Mouse (Mus musculus): ENCODE results near the gene Fth1. TPM values are rescaled to one million over a fixed set of nuclear protein-coding genes. Genes with fewer than 3 reads are reported as not detected.

Fth1 gene
- total RNA-seq (2015; ENCODE audit: low replicate concordance) (939 and 1,145 TPM in 2 replicates), total RNA-seq (2017; ENCODE audit: low replicate concordance) (1,067 and 1,257 TPM in 2 replicates)

GRCm38 (mm10) chr19:9980258-9980657 is at the start of gene Fth1:
Gene Fth1, plus strand, starts transcription at chr19:9980598.
- ATAC-seq (replicated peaks; ENCODE audit: low FRiP score, poor library complexity, severe bottlenecking) = no peak

GRCm38 (mm10) chr19:9931167-9931607 is 49.2 kb upstream of the Fth1 start:
- peak; percentile 51 for ATAC-seq (replicated peaks; ENCODE audit: low FRiP score, poor library complexity, severe bottlenecking)

DNA sequence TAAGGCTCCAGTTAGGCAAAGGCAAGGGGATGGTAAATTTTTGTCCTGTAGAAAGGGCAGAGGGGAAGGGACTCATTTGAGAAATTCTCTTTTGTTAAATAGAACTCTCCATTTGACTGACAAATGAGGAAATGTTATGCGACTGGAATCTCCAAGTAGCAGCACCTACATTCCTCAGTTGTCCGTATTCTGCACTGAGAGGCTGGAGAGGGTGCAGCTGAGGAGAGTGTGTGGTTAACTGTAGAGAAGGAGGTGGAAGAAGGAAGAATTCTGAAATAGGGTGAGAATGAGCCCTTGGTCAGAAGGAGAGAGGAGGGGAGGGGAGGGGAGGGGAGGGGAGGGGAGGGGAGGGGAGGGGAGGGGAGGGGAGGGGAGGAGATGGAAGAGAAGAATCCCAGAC is 46.5 kb upstream of the Fth1 start:
- ATAC-seq (replicated peaks; ENCODE audit: low FRiP score, poor library complexity, severe bottlenecking) = no peak

DNA sequence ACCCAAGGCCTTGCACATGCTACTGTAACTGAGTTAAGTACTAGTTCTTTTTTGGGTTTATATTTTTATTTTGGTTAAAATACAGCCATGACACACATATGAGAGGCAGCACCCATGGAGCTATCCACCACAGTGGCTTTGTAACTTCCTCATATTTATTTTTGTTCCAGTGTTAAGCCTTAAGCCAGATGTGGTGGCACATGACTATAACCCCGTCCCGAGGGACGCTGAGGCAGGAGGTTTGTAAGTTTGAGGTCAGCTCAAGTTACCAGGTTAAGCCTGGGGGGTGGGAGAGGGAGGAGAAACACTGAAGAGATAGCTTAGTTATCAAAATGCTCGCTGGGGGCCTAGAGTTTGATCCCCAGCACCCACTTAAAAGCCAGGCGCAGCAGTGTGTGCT is 43.8 kb upstream of the Fth1 start:
- no peak for ATAC-seq (replicated peaks; ENCODE audit: low FRiP score, poor library complexity, severe bottlenecking)

DNA sequence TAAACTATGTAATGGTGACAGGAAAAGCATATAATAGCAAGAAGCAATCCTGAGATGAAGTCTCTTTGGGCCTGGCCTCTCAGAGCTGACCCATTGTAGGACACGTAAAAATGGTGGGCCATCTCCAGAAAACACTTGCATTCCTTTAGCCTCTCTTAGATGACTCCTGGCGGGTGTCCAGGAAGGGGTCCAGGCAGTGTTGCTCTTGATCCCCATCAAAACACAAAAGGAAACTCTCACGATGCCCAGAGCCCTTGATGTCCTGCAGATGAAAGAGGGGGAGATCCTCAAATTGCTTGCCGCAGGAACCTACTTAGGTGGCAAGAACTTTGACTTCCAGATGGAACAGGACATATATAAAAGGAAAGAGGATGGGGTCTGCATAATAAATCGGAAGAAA is 43.0 kb upstream of the Fth1 start:
- no peak for ATAC-seq (replicated peaks; ENCODE audit: low FRiP score, poor library complexity, severe bottlenecking)

GRCm38 (mm10) chr19:9938156-9938823 is 42.1 kb upstream of the Fth1 start:
- no peak for ATAC-seq (replicated peaks; ENCODE audit: low FRiP score, poor library complexity, severe bottlenecking)

DNA sequence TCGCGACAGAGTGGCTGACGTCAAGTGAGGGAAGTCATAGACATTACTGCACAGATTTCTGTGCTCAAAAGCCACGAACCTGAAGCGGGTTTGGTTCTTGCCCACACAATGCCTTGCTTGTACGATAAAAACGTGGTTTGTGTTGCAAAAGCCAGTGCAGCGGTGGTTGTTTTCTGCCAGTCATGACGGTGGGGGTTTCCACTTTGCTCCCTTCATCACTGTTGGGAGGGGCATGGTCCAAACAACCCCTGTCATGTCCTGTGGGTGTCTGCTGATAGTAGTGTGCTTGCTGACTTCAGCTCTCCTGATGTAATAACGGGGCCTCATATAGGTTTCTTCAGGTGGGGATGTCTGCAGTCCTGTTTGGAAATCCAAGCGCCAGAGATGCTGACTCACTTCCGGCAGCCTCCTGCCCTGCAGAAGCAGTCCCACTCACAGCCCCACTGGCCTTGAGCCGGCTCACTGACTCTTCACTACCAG is 41.5 kb upstream of the Fth1 start:
- ATAC-seq (replicated peaks; ENCODE audit: low FRiP score, poor library complexity, severe bottlenecking) = peak; percentile 78

GRCm38 (mm10) chr19:9939841-9940240 is 40.6 kb upstream of the Fth1 start:
- ATAC-seq (replicated peaks; ENCODE audit: low FRiP score, poor library complexity, severe bottlenecking) = no peak

DNA sequence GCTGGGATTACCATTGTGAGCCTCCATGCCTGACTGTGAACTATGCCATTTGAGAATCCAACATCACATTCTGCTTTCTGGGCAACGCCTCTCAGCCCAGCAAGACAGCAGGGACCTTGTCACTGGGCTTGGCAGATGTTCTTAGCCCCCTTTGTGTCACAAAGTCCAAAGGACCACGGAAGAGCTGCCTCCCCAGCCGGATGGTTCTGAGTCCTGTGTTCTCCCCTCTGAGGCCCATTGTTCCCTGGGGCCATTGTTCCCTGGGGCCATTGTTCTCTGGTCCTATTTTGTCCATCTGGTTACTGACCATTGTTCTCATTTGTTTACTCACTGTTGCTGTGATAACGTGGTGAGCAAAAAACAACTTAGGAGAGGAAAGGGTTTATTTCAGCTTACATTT is 39.5 kb upstream of the Fth1 start:
- ATAC-seq (replicated peaks; ENCODE audit: low FRiP score, poor library complexity, severe bottlenecking) = no peak

GRCm38 (mm10) chr19:9941809-9942208 is 38.6 kb upstream of the Fth1 start:
- ATAC-seq (replicated peaks; ENCODE audit: low FRiP score, poor library complexity, severe bottlenecking) = no peak

- ATAC-seq (replicated peaks; ENCODE audit: low FRiP score, poor library complexity, severe bottlenecking) = no peak
These were observed 37.6 kb upstream of the Fth1 start for GRCm38 (mm10) chr19:9942539-9943533.

DNA sequence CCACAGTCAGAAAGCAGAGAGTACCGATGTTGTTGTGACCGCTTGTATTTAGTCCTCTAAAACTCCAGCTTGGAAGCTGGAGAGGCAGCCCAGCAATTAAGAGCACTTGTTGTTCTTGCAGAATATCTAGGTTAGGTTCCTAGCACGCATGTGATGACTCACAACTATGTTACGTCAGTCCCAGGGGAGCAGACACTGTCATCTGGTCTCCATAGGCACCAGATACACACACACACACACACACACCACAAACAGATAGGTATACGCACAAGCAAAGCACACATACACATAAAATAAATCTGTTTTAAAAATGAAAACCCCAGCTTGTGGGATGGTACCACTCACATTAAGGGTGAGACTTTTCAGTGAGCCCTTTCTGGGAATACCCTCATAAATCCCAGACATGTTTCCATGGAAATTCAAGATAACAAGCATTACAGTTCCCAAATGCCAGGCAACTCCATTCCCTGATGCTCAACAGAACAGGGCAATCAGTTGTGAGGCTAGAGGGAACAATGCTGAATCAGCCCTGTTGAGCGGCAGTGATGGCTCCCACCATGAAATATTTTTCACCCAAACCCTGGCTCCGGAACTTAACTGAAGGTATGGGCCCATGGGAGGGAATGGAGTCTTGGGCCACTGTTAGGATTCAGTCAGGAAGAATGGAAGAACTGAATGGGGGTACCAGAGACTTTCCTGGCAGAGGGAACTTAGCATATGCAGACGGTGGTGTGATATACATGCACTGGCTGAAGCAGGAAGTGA is 34.4 kb upstream of the Fth1 start:
- ATAC-seq (replicated peaks; ENCODE audit: low FRiP score, poor library complexity, severe bottlenecking) = no peak

DNA sequence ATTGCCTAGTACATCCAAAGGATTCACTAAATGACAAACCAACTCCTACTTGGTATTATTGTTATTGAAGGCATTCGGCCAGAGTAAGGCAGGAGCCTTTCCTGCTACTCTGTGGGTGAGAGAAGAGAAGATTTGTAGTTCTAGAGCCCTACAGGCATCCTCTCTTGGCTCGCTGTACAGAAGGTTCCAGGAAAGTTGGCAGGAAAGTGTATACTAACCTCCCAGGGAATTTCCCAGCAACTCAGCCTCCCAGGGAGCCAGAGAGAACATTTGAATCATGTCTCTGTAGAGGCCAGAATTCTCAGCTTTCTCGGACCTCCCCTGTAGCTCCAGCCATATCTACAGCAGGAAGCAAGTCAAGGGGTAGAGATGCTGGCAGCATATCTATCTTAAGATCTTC is 33.4 kb upstream of the Fth1 start:
- ATAC-seq (replicated peaks; ENCODE audit: low FRiP score, poor library complexity, severe bottlenecking) = no peak

DNA sequence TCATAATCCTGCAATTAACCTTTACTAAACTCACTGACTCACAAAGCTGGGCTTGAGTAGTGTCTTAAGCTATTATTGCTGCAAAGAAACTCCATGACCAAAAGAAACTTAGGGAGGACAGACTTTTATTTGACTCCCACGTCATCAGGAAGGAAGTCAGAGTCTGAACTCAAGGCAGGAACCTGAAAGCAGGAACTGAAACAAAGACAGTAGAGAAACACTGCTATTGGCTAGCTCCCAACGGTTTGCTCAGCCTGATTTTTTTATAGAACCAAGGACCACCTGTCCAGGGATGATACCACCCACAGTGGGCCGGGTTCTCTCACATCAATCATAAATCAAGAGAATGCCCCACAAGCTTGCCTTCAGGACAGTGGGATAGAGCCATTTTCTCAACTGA is 28.0 kb upstream of the Fth1 start:
- ATAC-seq (replicated peaks; ENCODE audit: low FRiP score, poor library complexity, severe bottlenecking) = no peak

DNA sequence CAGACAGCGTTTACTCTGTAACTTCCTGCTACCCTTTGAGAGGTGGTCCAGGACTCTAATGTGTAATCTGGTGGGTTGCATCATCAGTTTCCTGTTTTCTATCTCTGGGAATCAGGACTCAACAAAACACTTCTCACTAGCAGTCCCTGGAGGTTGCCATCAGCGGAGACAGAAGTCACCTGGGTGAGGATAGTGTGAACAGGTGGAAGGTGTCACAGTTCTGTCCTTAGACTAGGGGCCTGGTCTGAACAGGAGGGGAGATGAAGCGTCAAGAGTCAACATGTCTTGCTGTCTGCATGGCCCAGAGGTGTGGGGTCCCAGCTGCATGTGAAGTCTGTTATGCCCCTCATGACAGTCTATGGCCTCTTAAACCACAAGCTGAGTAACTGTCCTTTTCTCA is 27.5 kb upstream of the Fth1 start:
- ATAC-seq (replicated peaks; ENCODE audit: low FRiP score, poor library complexity, severe bottlenecking) = no peak

- no peak for ATAC-seq (replicated peaks; ENCODE audit: low FRiP score, poor library complexity, severe bottlenecking)
These were observed 26.2 kb upstream of the Fth1 start for GRCm38 (mm10) chr19:9954055-9954810.

DNA sequence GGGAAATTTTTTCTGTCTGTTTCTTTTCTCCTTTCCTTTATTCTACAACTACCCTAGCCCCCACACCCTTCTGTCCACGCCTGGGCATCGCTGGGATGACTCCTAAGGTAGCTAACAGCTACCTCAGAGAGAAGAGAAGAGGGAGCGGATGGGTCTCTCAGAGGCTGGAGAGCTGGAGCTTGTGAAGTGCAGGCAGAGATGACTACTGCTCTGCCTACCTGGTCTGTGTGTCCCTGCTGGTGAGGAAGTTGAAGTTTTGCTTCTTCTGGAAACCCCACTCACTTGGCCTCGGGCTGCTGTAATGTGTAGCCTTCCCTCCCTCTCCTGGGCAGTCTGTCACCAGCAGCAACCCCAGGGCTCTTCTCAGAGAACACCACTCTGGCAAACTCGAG is 25.6 kb upstream of the Fth1 start:
- ATAC-seq (replicated peaks; ENCODE audit: low FRiP score, poor library complexity, severe bottlenecking) = 0 out of 2 replicates have a peak, but pooled peaks have one; percentile 46

DNA sequence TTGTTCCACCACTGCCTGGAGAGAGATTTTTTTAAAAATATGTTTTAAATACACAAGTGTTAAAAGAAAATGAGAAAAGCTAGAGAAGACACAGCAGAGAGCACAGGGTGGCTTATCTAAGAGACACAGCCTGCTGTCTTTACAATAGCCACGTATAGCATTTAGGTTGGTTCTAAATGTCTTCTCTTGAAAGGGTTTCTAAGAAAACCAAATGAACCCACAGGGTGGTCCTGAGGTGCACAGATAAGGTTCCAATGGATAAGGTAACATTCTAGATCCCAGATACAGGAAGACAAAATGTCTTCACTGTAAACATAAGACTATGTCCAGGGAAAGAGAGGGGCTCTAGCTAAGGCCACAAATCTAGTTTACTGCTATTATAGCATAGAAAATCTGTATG is 25.0 kb upstream of the Fth1 start:
- ATAC-seq (replicated peaks; ENCODE audit: low FRiP score, poor library complexity, severe bottlenecking) = no peak

DNA sequence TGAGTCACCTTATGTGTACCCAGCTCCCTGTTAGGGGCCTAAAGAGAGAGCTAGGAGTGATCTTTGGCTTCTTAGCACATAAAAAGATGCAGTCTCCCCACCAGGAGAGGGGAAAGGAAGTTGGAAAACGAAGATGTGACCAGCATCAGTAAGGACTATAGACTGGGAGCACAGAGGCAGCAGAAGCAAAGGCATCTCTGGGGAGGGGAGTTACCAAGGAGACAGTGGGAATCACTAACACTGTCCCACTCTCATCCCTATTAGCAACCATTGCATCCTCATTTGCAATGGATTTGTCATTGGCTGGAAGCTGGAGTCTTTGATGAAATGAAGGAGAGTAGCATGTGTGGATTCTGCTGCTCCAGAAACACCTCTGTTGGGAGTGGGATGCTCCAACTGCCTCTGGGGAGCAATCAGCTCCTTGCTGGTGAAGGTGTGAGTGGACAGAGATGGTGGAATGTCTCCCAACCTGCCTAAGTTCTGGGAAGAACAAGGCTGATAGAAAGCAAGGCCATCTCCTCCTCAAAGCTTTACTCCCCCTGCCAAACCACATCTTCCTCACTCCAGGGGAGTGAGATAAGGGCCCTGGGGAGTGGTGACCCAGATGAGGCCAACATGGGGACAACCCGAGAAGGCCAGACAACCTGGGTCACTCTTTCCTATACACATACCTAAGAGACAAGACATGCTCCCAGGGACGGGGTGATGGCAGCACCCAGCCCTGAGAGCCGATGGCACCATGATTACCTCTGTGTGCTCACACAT is 23.6 kb upstream of the Fth1 start:
- no peak for ATAC-seq (replicated peaks; ENCODE audit: low FRiP score, poor library complexity, severe bottlenecking)

Data from erythroblast, adult 5-6 weeks (primary cell).